Mouse (Mus musculus) intestine, postnatal 0 days (tissue): ENCODE results near the gene Aup1. TPM values are rescaled to one million over a fixed set of nuclear protein-coding genes. Genes with fewer than 3 reads are reported as not detected.

ENCODE experiments used
- ATAC-seq: fragments of 200-750 bp; cut with Nextera tagmentation; 2 replicates; pipeline ENCODE4 v1.8.0; 2017; ENCODE audit warnings: mild to moderate bottlenecking, moderate TSS enrichment, moderate library complexity
- H3K27ac ChIP-seq: fragments of 300-500 bp; sonication (generic); 2 replicates; pipeline ENCODE4 v1.5.1; 2014; ENCODE audit warnings: mild to moderate bottlenecking, low read depth, low read length, moderate library complexity
- H3K27me3 ChIP-seq: fragments of 300-500 bp; sonication (generic); replicated peaks from 2 replicates; pipeline ENCODE4 v1.6.1; 2014; ENCODE audit warnings: low read length, mixed read lengths; ENCODE audit not compliant: control insufficient read depth, insufficient read depth
- H3K36me3 ChIP-seq: fragments of 300-500 bp; sonication (generic); 2 replicates; pipeline ENCODE4 v1.6.1; 2014; ENCODE audit warnings: mild to moderate bottlenecking, moderate library complexity; ENCODE audit not compliant: control insufficient read depth, insufficient read depth
- H3K4me1 ChIP-seq: fragments of 300-500 bp; sonication (generic); replicated peaks from 2 replicates; pipeline ENCODE4 v1.6.1; 2014; ENCODE audit warnings: antibody characterized with exemption, low read length, mixed read lengths; ENCODE audit not compliant: control insufficient read depth, insufficient read depth
- H3K4me2 ChIP-seq: fragments of 300-500 bp; sonication (generic); replicated peaks from 2 replicates; pipeline ENCODE4 v1.6.1; 2014; ENCODE audit warnings: low read depth, mild to moderate bottlenecking, moderate library complexity
- H3K4me3 ChIP-seq: fragments of 300-500 bp; sonication (generic); 2 replicates; pipeline ENCODE4 v1.5.1; 2014; ENCODE audit warnings: low read depth, low read length
- H3K9ac ChIP-seq: fragments of 300-500 bp; sonication (generic); 2 replicates; pipeline ENCODE4 v1.6.1; 2014; ENCODE audit warnings: mild to moderate bottlenecking, low read depth, low read length
- H3K9me3 ChIP-seq: fragments of 300-500 bp; sonication (generic); 2 replicates; pipeline ENCODE4 v1.6.1; 2016; ENCODE audit warnings: mixed run types; ENCODE audit not compliant: control insufficient read depth
- CTCF ChIP-seq: sonication (generic); IDR thresholded peaks from 2 replicates; pipeline ENCODE4 v1.5.1; 2016; ENCODE audit warnings: low read depth, mild to moderate bottlenecking, control low read depth, antibody characterized with exemption, moderate library complexity
- WGBS: fragments of 180-500 bp; shearing (Covaris S2); extraction: QIAGEN DNeasy Blood & Tissue Kit; methylation state at CpG from one replicate; pipeline ENCODE4 v1.1.7; 2014; 5-methylcytosine and 5-hydroxymethylcytosine counted together
- polyA plus RNA-seq: library from polyadenylated mRNA; unstranded; fragments of >200 nt; fragmentation: Nextera tagmentation; extraction: Ambion mirVana; gene quantifications from 2 replicates; pipeline ENCODE4 v1.2.1, GENCODE M21; 2015

Aup1 gene
- polyA plus RNA-seq, 1 experiment from 2014 or later: 191 TPM

DNA sequence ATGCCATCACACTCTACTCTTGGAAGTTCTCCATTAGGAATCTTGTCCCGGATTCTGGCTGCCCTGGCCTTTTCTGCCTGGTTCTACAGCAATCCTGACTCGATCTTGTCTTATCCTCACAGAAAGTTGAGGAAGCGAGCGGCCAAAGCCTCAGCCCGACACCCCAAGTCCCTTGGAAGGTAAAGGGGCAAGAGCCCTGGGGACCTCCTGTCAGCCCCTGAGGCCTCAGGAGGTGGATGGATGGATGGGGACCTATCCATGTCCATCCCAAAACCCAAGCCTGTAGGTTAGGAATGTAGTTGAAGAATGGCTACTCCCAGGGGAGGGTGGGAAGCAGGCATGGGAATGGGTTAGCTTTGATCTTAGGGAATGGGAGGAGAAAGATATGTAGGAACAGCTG is 10.3 kb upstream of the Aup1 start:
- no peaks in the 10 kb centered on the region; the same call in 1 of the 2 replicates for H3K36me3 ChIP-seq
- no peak overlapping the region for H3K4me3 ChIP-seq
- WGBS: 88% methylated on average over 5 of the region's 5 CpGs
- H3K27me3 ChIP-seq: no peaks in the 10 kb centered on the region
- H3K27ac ChIP-seq: no peak overlapping the region
- H3K4me2 ChIP-seq: no peak overlapping the region
- H3K9ac ChIP-seq: no peak overlapping the region
- H3K4me1 ChIP-seq: no peaks in the 10 kb centered on the region
- no peak for ATAC-seq
- no peak for TF ChIP-seq CTCF
- no peaks in the 10 kb centered on the region for H3K9me3 ChIP-seq

- ATAC-seq: no peak
- Histone ChIP-seq H3K36me3 (no peaks in the 10 kb centered on the region; the same call in 1 of the 2 replicates), H3K27ac (no peak overlapping the region), H3K27me3 (no peaks in the 10 kb centered on the region), H3K4me3 (no peak overlapping the region), H3K9me3 (no peaks in the 10 kb centered on the region), H3K4me2 (no peak overlapping the region), H3K9ac (no peak overlapping the region), H3K4me1 (no peaks in the 10 kb centered on the region)
- no peak for TF ChIP-seq CTCF
- WGBS: 68% methylated on average over 9 of the region's 9 CpGs
Measured at GRCm38 (mm10) chr6:83044742-83045141, 9.6 kb upstream of the Aup1 start.

DNA sequence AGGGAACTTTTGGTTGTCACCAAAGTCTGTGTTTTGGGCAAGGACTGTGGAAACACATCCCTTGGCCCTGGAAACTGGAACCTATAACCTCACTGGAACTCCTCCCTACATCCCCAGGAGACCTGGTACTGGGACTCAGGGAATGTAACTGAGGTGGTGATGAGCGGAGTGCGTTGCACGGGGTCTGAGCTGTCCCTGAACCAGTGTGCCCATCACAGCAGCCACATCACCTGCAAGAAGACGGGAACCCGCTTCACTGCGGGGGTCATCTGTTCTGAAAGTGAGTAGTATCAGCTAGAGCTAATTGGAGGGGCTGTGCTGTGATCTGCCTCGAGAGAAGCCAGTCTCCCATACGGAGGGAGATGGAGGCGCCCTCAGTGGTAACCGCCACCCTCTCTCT is 5.0 kb upstream of the Aup1 start:
- TF ChIP-seq CTCF: no peak
- Histone ChIP-seq H3K27ac (no peak overlapping the region), H3K9me3 (no peaks in the 10 kb centered on the region), H3K36me3 (peaks cover 10% of the 10 kb centered on the region; the same call in 1 of the 2 replicates), H3K4me3 (no peak overlapping the region), H3K4me1 (0 out of 2 replicates have a peak, but pooled peaks cover 5% of the 10 kb centered on the region), H3K27me3 (no peaks in the 10 kb centered on the region), H3K9ac (no peak overlapping the region), H3K4me2 (no peak overlapping the region)
- ATAC-seq: no peak
- WGBS: 67% methylated on average over 10 of the region's 10 CpGs

DNA sequence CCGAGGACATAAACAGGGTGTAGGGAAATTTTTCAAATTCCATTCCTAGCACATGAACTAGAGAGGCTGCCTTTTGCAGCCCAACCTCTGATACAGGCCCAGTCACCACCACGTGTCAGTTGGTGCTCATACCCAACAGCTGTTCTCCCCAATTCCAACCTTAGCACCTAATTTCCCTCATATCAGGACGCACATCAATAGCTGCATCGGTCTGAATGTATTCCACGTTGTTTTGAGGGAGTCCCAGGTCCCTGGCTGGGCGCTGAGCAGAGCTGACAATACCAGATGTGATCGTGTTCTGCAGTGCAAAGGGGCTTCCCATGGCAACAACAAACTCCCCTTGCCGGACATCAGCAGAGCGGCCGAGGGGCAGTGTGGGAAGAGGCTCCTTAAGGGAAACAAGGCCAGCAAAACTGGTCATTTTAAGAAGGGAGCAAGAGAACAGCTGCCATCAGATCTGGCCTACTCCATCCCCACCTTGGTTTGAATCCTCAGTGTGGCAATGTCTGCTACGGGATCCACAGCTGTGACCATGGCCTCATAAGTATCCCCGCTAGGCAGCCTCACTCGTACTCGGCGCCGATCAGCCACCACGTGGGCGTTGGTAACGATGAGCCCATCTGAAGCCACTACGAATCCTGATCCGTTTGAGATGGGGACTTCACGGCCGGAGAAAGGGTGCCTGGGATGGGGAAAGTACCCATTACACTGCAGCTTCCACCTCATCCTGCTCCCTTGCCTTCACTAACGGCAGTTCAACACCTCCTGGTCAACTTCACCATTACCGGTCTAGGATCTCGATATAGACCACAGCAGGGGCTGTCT is 973 bp upstream of the Aup1 start:
- peak overlapping the region; percentile 71 for H3K9ac ChIP-seq
- H3K4me3 ChIP-seq: peak overlapping the region; percentile 89
- 3% methylated on average over 26 of the region's 26 CpGs for WGBS
- peak overlapping the region; percentile 98 for H3K4me2 ChIP-seq
- ATAC-seq: no peak
- peaks cover 21% of the 10 kb centered on the region; the same call in 1 of the 2 replicates for H3K36me3 ChIP-seq
- peak overlapping the region; percentile 50 for H3K27ac ChIP-seq
- 0 out of 2 replicates have a peak, but pooled peaks cover 9% of the 10 kb centered on the region for H3K4me1 ChIP-seq
- no peaks in the 10 kb centered on the region for H3K9me3 ChIP-seq
- no peaks in the 10 kb centered on the region for H3K27me3 ChIP-seq
- peak; percentile 12; the same call in 1 of the 2 replicates for TF ChIP-seq CTCF

- H3K27me3 ChIP-seq: no peaks in the 10 kb centered on the region
- 0 out of 2 replicates have a peak, but pooled peaks cover 9% of the 10 kb centered on the region for H3K4me1 ChIP-seq
- peak within 1 kb of the TSS; percentile 98 for H3K4me2 ChIP-seq
- peak within 1 kb of the TSS; percentile 96 for H3K9ac ChIP-seq
- ATAC-seq: peak; percentile 13
- H3K4me3 ChIP-seq: peak within 1 kb of the TSS; percentile 89
- H3K36me3 ChIP-seq: peaks cover 21% of the 10 kb centered on the region; the same call in 1 of the 2 replicates
- under 1% methylated on average over 50 of the region's 50 CpGs for WGBS
- peak within 1 kb of the TSS; percentile 88 for H3K27ac ChIP-seq
- H3K9me3 ChIP-seq: no peaks in the 10 kb centered on the region
- peak; percentile 65 for TF ChIP-seq CTCF
Measured at GRCm38 (mm10) chr6:83054871-83055431, 630 bp downstream of the Aup1 start, which contains the start of gene Htra2. Gene Htra2, minus strand, starts transcription at chr6:83055273.

DNA sequence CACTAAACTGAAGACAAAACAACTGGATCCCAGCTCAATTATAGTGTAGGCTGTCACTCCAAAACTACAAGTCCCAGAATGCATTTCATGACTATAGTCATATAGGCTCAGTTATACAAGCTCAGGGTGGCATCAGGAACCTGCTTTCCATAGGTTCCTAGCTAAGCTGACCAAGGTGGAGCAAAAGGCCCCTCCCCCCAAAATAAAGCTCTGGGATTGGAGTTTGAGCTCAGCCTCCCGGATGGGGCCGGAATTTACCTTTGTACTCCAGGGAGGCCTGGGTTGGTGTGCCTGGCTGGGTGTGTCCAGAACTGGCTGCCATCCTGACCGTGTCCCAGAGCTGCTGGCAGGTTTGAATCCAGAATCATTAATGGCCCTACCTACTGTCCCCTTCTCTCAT is 3.5 kb downstream of the Aup1 start, which contains the start of gene Dqx1:
Dqx1 (plus strand) TSS at position 55 of the 400 bp plus-strand sequence.
- H3K4me3 ChIP-seq: peak within 1 kb of the TSS; percentile 46
- peak; percentile 81 for ATAC-seq
- peak within 1 kb of the TSS; percentile 48 for H3K9ac ChIP-seq
- 0 out of 2 replicates have a peak, but pooled peaks cover 9% of the 10 kb centered on the region for H3K4me1 ChIP-seq
- no peaks in the 10 kb centered on the region for H3K9me3 ChIP-seq
- H3K27ac ChIP-seq: peak within 1 kb of the TSS; percentile 89
- H3K4me2 ChIP-seq: peak within 1 kb of the TSS; percentile 72
- 26% methylated on average over 3 of the region's 3 CpGs for WGBS
- H3K36me3 ChIP-seq: peaks cover 22% of the 10 kb centered on the region; the same call in 1 of the 2 replicates
- peaks cover 2% of the 10 kb centered on the region; the same call in 1 of the 2 replicates for H3K27me3 ChIP-seq
- no peak for TF ChIP-seq CTCF
